Mouse (Mus musculus) CD8-positive naive resting alpha-beta T cell, adult 2 months (primary cell): Measurements from ENCODE around the gene Ereg.

Experiments
- DNase-seq, 2 experiments: peaks; one replicate each; pipeline ENCODE4 v3.0.0; 2022; ENCODE audit warnings: low read depth in 2 of 2, low spot score in 2 of 2

The Ereg gene

DNA sequence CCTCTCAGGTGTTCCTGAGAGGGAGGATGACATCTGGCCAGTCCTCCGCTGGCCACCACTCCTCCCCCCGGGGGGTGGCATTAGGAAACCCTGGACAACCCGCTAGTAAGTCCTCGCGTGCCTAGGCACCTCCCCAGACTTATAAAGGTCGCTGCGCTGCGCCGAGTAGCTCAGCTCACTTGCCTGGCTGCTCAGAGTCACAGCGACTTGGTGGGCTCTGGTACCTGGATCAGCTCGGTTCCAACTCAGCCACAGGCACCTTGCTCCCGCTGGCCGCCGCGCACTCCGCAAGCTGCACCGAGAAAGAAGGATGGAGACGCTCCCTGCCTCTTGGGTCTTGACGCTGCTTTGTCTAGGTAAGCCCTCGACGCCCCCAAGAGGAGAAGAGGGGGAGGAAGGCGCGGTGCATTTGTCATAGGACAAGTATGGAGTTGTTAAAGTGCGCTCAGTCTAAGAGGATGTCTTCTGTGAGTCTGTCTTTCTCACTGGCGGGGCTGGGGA lies at the start of gene Ereg:
Gene Ereg (plus strand): TSS at position 173 of the 501 bp plus-strand sequence.
- no peak for DNase-seq

DNA sequence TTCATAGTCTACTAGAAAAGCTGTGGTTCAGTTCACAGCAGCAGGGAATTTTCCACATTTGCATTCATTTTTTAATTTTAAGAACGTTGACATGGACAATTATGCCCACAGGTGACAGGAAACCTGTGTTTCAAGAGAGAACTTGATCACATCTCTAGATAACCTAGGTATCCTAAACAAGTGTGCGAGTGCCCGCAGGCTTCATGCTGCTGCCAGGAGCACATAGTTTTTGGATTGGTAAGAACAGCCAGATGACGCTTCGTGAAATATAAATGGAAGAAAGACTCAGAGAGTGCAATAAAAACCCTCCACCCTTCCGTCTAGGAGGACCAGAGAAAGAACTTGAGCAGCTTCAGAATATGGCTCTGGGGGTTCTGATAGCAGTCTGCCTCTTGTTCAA lies 47.3 kb upstream of the Ereg start, which contains the start of gene Epgn:
Gene Epgn (plus strand): TSS at position 301 of the 400 bp plus-strand sequence.
- DNase-seq, result no peak

DNA sequence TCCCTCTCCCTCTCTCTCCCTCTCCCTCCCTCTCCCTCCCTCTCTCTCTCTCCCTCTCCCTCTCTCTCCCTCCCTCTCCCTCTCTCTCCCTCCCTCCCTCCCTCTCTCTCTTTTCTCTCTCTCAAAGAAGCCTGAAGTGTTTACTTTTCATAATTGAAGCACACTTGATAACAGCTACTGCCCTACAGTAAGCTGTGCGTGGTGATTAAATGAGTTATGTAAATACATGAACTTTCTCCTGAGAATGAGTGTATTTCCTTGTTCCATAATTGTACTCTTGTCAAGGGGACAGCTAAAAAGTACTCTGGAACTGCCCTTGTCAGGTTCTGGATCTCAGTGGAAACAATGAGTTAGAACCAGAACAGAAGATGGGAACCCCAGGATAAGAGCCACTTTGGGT lies 46.6 kb upstream of the Ereg start:
- DNase-seq, result no peak

DNA sequence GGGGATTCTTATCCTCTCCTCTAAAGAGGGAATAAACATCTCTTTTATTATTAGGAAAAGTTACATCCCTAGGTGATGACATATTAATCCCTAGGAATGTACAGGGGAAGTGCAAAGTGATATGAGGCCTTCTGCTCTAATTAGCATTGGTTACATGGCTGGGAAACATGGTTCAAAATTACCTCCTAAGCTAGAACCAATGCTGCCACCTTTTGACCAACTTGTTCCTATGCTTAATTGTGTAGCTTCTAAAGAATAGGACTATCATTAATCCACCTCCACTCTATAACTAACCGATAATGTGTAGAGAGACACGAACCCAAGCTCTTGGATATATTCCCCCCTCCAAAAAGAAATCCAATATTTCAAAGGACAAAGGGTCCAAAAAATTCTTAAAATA lies 43.8 kb upstream of the Ereg start:
- no peak for DNase-seq

DNA sequence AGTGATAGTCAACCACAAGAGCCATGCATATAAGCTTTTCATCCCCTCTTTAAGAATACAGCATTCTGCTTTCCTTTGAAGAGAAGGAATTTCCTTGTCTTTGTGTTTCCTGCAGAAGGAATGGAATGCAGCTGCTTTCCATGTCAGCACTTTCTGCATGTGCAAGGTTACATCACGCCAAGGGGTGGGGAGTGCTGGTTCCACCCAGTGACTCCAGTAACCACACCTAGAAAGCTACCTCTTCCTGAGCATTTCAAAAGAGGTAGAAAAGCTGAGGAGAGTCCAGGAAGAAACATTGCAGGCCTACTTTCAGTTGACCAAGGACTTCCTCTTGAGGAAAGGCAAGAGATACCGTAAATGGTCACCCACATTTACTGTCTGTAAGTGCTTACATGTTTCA lies 39.1 kb upstream of the Ereg start:
- no peak for DNase-seq

DNA sequence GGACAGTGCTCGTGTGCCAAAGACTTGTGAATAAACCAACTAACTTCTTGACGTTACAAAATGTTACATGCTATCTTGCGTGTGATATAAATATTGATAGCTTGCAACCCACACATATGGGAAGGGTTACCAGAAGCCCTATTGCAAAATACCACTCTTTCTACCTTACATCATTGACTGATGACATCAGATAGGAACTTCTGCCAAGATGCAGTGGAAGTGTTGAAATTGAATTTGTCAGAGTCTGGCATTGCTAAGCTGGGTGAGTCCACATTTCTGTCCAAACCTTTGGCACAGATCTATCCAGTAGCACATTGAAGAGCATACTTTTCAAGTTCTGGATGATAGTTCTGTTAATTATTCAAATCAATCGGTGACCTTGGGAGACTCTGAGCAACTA lies 37.8 kb upstream of the Ereg start:
- DNase-seq, result no peak

DNA sequence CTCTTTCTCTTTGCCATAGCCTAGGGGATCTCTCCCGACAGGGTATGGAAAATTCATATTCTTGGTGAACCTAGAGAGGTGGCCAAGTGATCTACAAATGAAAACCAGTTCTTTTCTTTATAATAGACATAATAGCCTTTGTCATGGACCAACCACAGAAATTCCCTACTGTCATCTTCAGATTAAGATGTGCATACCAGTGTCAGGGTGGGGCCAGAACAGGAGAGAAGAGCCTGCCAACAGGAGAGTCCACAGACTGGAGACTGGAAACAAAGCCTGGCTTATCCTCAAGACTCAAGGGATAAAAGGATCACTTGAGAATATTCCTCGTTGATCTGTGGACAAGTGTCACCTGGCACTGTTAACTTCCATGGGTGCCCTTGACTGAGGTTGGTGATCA lies 36.7 kb upstream of the Ereg start:
- no peak for DNase-seq

DNA sequence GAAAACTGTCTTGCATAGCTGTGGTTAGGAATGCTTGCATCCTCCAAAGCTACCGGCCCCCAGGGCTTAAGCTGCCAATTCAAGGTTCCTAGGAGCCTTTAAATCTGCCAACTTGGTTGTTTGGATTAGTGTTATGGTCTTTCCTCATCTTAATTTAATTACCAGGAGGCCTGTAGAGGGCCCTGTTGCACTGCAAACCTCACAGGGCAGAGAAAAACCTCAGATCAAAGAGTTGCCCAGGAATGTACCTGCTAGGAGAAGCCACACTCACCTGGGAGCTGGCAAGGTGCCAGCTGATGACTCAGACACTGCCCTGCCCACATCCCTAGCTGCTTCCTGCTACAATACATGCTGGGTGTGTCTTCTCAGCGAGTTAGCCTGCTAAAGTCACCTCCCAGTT lies 35.9 kb upstream of the Ereg start:
- DNase-seq, result no peak

DNA sequence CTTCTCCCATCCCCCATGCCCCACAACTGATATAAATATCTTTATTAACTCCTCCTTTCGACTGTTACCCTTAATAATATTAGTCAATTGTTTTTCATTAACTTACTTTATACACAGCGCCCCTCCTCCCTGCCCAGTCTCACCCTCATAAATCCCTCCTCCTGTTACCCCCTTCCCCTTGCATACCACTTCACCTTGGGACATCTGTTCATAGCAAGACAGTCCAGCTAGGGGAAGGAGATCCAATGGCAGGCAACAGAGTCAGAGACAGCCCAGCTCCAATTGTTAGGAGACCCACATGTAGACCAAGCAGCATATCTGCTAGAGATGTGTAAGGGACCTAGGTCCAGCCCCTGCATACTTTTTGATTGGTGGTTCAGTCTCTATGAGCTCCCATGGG lies 35.5 kb upstream of the Ereg start:
- no peak for DNase-seq

DNA sequence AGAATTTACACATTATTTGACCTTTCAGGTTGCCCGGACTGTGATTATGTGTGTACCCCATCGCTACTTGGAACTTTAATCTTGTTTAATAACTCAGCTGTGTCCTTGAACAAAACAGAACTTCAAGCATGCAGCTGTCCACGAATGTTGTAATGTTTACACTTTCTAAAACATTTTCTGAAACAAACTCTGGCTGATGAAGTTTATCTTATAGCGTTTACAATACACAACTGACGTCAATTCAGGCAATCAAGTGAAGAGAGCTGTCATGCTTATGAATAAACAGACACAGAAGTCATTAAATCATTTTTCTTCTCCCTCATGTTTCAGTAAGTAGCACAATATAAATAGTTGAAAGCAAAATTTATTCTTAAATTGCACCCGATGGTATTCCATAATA lies 26.4 kb upstream of the Ereg start:
- no peak for DNase-seq

DNA sequence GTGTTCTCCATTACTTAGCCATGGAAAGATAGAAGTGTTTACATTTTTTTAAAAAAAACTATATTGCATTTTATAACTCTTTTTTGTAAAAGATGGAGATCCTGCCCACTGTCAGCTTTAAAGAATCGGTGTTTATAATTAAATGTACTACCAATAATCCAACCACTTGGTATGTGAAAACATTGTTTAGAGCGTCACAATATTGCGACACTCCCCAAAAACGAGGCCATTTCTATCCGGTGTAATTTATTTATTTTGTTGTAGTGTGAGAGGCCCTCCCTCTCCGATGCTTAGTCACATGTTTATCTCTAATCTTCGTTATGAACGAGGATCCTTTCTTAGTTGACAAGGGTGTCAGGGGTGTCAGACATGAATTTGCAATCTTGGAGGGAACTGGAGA lies 26.0 kb upstream of the Ereg start:
- DNase-seq, result no peak

DNA sequence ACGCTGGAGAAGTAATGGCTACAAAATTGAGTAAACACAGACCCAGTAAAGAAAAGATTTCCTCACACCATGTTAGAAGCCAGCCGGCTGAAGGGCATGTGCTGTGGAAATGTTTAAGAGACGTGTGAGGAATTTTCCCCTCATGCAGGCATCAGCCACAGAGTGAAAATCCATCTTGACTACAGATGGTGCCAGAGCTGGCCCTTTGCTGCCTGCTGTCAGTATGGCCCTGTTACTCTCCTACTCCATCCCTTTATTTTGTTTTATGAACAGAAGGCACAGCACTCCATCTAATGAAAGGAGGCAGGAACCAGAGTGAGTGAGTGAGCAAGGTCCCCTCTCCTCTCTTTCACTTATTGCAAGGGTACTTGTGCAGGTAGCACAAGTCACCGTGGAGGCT lies 2.1 kb upstream of the Ereg start:
- DNase-seq, result no peak

DNA sequence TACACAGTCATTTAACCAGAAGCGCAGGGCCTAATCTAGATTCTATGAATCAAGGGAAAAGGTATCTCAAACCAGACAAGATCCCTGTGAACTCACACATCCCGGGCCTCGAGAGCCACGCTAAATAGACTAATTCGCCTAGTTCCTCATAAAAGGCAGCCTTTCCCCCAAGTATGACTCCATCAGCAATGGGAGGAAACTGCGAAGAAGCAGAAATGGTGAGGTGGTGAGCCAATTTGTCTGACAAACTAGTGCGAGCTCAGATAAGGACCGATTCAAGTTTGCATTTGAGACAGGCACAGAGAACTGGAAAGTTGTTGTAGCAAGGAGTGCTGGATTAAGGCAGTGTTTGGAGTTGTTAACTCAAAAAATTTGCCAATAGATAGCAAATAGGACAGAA lies 796 bp upstream of the Ereg start:
- no peak for DNase-seq

DNA sequence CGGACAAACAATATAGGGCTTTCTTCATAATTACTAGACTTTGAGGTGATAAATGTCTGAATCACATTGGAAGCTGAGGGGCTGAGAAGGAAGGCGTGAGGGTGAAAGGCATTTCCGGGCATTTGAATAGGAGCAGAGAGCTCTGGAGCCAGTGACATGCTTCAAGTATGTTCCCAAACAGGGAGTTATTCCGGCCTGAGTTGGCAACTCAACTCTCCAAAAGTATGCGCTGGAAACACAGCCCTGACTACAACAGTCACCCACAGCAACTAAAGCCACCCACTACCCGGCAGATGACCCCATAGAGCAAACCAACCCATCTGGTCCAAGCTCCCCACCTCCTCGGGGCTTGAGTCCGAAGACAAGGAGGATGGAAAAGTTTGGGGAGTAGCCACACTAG lies 396 bp upstream of the Ereg start:
- no peak for DNase-seq

DNA sequence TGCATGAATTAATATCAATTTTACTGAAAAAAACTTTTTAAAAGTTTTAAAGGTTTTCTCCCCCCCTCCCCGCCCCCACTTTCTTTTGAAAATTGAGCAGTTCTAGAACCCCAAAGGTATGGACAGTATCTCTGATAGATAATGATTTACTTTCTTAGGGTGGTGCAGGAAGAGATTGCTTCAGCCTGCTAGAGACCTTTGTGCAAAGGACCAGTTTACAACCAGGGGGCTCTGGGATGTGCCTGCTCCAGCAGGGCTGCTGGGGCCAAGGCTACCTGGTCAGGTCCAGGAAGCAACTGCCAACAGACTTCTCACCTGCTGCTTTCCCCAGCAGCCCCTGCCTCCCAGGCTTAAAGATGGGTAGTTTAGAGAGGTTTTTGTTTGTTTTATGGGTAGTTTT lies 599 bp downstream of the Ereg start:
- DNase-seq, result no peak

DNA sequence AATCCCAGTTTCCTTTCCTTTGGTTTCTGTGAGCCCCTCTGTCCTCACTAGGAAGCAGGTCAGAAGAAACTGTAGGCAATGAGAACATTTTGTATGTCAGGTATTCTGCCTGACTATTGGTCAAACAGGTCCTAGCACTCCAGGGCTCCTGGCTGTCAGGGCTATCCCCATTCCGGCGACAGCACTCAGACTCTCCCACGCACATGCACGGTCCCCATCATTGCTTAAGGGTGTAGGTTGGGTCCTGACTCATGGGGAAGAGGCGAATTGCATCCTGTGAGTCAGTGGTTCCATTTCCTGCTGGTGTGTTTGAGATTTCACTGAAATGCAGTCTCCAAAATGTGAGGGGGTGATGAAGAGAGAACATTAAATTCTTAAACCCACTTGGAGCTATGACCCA lies 8.6 kb downstream of the Ereg start:
- DNase-seq, result no peak

DNA sequence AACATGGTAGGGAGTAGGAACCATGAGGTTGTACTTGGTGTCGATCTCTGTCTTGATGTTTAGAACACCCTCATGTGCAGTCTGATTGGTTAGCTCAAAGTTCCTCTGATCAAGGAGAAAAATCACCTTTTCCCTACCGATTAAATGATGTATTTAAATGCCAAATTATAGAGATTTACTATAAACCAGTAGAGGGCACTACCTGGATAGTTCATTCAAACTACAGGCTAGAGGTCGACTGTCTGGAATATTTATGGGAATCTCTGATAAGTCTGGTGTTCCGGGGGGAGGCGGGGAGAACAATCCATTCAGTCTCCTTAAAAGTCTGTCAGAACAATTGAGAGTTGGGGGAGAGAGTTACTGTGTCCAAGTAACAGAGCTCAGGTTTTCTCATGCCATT lies 10.9 kb downstream of the Ereg start:
- DNase-seq, result no peak

DNA sequence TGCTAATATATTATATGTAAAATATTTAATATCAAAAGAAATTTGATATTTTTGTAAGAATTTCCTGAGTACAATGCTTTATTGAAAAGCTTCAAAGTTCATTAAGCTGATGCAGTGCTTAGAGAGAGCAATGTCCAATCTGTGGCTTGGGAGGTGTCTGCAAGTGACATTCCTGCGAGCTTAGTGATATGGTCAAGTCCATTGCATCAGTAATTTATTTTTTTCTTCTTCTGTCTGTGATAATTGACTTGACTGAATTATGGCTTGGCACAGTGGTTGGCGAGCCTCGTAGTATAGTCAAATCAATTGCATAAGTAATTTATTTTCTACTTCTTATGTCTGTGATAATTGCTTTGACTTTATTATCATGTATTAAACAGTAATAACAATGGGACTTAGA lies 15.9 kb downstream of the Ereg start:
- no peak for DNase-seq

DNA sequence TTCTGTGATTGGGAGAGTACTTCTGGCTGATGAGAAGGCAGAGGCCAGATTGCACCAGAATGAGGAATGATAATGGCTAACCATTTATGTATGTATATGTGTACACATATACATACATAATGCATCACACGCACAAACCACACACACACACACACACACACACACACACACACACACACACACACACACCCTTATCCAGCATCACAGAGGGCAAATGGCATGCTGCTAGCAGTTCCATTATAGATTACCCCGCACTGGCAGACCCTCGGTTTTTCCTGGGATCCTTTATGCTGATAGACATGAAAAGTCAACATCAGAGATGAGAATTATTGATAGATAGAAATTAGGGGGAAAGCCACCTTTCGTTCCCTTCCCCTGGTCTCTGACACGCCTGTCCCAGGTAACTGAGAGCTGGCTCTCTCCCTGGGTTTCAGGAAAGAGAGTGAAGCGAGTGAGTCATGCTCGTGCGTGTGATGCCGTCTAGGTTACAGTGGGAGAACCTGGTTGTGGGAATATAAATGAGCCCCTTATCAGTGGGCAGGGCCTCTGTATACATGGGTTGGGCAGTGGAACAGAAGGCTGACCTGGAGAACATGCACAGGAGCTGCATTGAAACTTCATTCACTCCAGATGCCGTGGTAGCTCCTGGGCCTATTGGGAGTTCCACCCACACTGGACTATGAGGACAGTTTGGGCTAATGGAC lies 23.6 kb downstream of the Ereg start:
- no peak for DNase-seq

DNA sequence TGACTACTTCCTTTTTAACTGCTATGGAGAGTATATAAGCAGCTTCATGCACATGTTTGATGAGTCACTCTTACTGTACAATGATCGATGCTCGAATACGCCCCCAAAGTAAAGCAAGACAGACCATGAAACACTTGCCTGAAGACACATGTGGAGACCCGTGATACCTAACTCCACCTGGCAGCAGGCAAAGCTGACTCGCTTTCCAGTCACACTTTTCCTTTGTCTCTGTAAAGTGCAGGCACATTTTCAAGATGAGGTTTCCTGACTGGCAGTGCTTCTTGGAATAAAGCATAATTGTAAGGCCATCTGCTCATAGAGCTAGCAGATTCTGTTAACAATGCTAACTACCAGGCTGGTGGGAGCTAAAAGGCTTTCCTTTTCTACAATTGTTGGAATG lies 27.3 kb downstream of the Ereg start:
- DNase-seq, result no peak

DNA sequence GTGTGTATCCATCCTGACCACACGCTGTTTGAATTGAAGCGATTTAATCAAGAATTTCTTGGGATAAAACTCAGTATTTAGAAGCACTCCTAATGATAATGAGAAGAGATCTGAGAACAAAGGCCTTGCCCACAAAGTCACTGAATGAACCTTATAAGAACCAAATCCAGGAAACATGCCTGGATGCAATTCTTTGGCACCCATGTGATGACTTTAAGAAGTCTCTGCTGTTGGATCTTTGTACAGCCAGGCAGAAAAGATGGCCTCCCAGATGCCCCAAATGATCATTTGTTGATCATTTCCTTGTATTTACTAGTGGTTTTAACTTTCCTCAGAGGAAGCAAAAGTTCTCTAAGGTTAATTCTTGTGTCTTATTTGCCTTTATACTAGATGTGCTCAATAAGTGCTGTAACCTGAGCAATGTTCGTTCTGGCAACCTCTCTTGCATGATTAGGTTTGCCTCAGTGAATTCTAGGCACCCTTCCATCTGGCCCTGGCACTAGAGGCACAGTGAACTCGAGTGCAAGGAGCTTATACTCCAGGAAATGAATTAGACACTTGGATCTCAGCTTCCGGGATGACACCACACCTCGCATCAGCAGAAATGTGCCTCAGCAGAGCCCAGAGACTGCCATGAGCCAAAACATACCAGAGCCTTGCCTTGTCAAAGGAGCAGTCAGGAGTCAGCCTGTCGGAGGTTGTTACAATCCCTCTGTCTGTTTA lies 29.7 kb downstream of the Ereg start:
- DNase-seq, result no peak

DNA sequence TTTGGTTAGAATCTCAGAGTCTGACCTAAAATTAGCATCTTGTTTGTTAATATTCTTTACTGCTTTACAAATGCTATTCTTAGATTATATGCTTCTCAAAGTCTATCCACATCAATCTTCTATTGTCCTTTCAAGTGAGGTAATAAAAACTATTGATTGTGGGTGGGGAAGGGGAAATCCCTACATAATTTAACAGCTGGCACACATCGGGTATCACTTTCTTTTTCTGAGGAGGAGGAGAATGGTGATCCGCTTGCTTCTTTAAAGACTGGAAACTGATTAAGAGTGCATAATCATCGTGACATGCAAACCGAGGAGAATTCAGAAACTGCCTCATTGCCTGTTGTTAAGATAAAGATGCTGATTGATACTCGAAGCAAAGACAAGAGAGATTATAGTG lies 31.8 kb downstream of the Ereg start:
- no peak for DNase-seq
